Mouse (Mus musculus) liver, postnatal 0 days (tissue): ENCODE measurements around the gene Slc6a11. TPM values are rescaled to one million over a fixed set of nuclear protein-coding genes. Genes with fewer than 3 reads are reported as not detected.

ENCODE experiments used
- ATAC-seq: fragments of 200-750 bp; cut with Nextera tagmentation; 2 replicates; pipeline ENCODE4 v1.8.0; 2017; ENCODE audit warnings: mild to moderate bottlenecking, moderate library complexity
- DNase-seq: peaks from one replicate; pipeline ENCODE4 v3.0.0-alpha.2; 2016
- H3K27ac ChIP-seq: fragments of 300-500 bp; sonication (generic); 2 replicates; pipeline ENCODE4 v1.5.1; 2014; ENCODE audit warnings: antibody characterized with exemption, moderate library complexity, mild to moderate bottlenecking, low read depth
- H3K27me3 ChIP-seq: fragments of 300-500 bp; sonication (generic); 2 replicates; pipeline ENCODE4 v1.6.1; 2014; ENCODE audit warnings: low read length, control low read depth, mixed read lengths; ENCODE audit not compliant: insufficient read depth
- H3K36me3 ChIP-seq: fragments of 300-500 bp; sonication (generic); replicated peaks from 2 replicates; pipeline ENCODE4 v1.6.1; 2014; ENCODE audit warnings: mild to moderate bottlenecking, control low read depth, low read length, moderate library complexity, mixed read lengths; ENCODE audit not compliant: insufficient read depth
- H3K4me1 ChIP-seq: fragments of 300-500 bp; sonication (generic); 2 replicates; pipeline ENCODE4 v1.6.1; 2014; ENCODE audit warnings: antibody characterized with exemption, mild to moderate bottlenecking, control low read depth; ENCODE audit not compliant: insufficient read depth
- H3K4me2 ChIP-seq: fragments of 300-500 bp; sonication (generic); 2 replicates; pipeline ENCODE4 v1.6.1; 2014; ENCODE audit warnings: low read depth, mild to moderate bottlenecking, low read length, moderate library complexity, mixed read lengths
- H3K4me3 ChIP-seq: fragments of 300-500 bp; sonication (generic); 2 replicates; pipeline ENCODE4 v1.5.1; 2014; ENCODE audit warnings: low read depth, low read length
- H3K9ac ChIP-seq: fragments of 300-500 bp; sonication (generic); replicated peaks from 2 replicates; pipeline ENCODE4 v1.6.1; 2014; ENCODE audit warnings: mild to moderate bottlenecking, moderate library complexity
- H3K9me3 ChIP-seq: fragments of 300-500 bp; sonication (generic); 2 replicates; pipeline ENCODE4 v1.6.1; 2016; ENCODE audit warnings: mild to moderate bottlenecking, control low read depth, low read length, mixed read lengths
- CTCF ChIP-seq: sonication (generic); IDR thresholded peaks from 2 replicates; pipeline ENCODE4 v1.5.1; 2016; ENCODE audit warnings: antibody characterized with exemption, low read depth
- EP300 ChIP-seq: IDR thresholded peaks from 2 replicates; pipeline ENCODE4 v1.6.1; 2016; ENCODE audit warnings: antibody characterized with exemption, low read depth, mild to moderate bottlenecking
- WGBS: fragments of 180-500 bp; shearing (Covaris S2); extraction: QIAGEN DNeasy Blood & Tissue Kit; methylation state at CpG from one replicate; pipeline ENCODE4 v1.1.7; 2014; ENCODE audit not compliant: insufficient replicate concordance; 5-methylcytosine and 5-hydroxymethylcytosine counted together
- polyA plus RNA-seq: library from polyadenylated mRNA; unstranded; fragments of >200 nt; fragmentation: Nextera tagmentation; extraction: Ambion mirVana; gene quantifications from 2 replicates; pipeline ENCODE4 v1.2.1, GENCODE M21; 2015

Gene Slc6a11
- polyA plus RNA-seq, 1 experiment from 2014 or later: 0.05 TPM

DNA sequence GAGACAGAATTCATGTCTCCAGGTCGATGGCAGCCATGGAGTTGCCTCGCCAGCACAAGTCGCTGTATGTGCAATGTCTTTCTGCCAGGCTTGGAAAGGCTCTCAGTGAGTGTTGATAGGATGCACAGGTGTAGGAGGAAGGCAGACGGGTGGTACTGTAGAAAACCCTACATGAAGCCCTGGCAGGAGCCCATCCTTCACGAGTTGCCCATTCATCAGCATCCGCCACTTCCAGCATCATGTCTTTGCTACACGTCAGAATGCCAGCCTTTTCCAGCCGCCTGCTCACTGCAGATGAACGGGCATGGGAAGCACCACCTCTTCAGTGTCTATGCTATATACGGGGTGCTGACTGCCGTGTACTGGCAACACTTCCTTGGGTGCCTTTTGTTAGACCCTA is 11.4 kb downstream of the Slc6a11 start:
- WGBS: 81% methylated on average over 11 of the region's 11 CpGs
- Histone ChIP-seq H3K4me3 (no peak overlapping the region), H3K36me3 (no peaks in the 10 kb centered on the region), H3K9ac (no peak overlapping the region), H3K9me3 (no peaks in the 10 kb centered on the region), H3K4me1 (no peaks in the 10 kb centered on the region), H3K4me2 (no peak overlapping the region), H3K27ac (no peak overlapping the region), H3K27me3 (no peaks in the 10 kb centered on the region)
- no peak for DNase-seq
- no peak for ATAC-seq
- TF ChIP-seq EP300 (no peak), CTCF (no peak)

DNA sequence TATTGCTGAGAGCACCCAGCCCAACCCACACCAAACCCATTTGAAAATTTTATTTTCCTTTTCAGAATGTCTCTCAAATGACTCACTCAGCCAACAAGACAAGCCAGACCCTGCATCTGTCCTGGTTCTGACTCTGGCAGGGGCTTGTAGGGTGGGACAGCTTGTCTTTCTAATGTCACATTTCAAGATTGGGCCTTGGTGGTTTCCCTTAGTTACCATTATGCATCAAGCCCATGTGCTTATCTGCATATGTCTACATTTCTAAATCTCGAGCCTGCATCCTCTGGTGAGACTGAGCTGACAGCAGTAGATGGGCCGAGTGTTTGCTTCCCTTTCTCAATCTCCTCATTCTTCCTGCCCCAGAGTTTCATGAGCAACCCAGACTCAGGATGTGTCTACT is 12.5 kb downstream of the Slc6a11 start:
- TF ChIP-seq CTCF (no peak), EP300 (no peak)
- ATAC-seq (no peak), DNase-seq (no peak)
- Histone ChIP-seq H3K9me3 (no peaks in the 10 kb centered on the region), H3K4me1 (no peaks in the 10 kb centered on the region), H3K4me2 (no peak overlapping the region), H3K27me3 (no peaks in the 10 kb centered on the region), H3K36me3 (no peaks in the 10 kb centered on the region), H3K9ac (no peak overlapping the region), H3K27ac (no peak overlapping the region), H3K4me3 (no peak overlapping the region)
- 41% methylated on average over 2 of the region's 2 CpGs for WGBS

DNA sequence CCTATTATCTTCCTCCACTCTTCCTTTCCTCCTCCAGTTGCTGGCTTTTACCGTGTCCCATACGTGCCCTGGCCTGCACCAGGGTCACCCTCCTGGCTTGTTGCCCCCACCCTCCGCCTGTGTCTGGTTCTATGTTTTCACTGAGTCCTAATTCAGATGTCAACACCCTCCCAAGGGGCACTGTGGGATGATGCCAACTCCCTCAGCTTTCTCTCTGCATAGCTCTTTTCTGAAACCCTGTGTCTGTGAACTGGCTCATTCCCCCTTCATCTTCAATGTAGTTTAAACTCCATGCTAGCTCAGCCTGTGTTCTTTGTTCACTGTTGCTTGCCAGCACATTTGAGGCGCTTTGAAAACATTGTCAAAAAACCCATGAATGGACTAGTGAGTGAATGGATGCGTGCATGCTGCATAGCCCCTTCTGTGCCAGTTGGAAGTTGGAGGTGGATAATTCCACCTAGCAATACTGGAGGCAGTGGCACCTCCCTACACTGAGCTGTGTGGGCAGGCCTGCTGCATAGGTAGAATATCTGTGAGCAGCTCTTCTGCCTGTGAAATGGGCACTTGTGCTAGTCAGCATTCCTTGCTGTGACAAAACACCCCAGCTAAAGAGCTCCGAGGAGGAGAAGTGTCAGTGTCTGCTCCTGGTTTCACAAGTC is 13.5 kb downstream of the Slc6a11 start:
- Histone ChIP-seq H3K4me1 (no peaks in the 10 kb centered on the region), H3K4me2 (no peak overlapping the region), H3K9me3 (no peaks in the 10 kb centered on the region), H3K27me3 (no peaks in the 10 kb centered on the region), H3K9ac (no peak overlapping the region), H3K36me3 (no peaks in the 10 kb centered on the region), H3K27ac (no peak overlapping the region), H3K4me3 (no peak overlapping the region)
- DNase-seq: no peak
- TF ChIP-seq EP300: no peak
- TF ChIP-seq CTCF: no peak
- 64% methylated on average over 6 of the region's 6 CpGs for WGBS
- no peak for ATAC-seq

DNA sequence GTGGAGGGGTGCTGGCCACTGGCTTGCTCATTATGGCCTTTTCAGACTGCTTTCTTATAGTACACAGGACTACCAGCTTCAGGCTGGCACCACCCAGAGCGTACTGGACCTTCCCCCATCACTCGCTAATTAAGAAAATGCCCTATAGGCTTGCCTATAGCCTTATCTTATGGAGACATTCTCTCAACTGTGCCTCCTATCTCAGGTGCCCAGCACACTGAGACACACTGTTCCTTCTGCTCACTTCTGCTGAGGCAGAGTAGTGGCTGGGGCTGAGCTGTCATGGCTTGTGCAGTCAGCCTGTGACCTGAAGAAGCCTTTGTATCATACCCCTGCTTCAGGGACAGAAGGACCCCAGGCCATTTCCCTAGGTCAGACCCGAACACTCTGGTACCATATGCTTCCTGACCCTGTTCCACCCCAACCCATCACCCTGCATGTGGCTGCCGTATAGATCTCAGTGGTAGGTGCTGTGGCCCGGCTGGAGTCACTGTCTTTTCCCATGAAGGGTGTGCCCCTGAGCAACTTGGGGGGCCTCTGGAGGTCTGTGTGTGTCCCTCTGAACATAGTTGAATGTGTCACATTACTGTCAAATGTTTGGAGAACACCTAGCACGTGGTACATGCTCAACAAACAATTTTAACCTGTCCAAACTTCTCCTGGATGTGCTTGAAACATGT is 14.7 kb downstream of the Slc6a11 start:
- H3K4me1 ChIP-seq: no peaks in the 10 kb centered on the region
- H3K9ac ChIP-seq: no peak overlapping the region
- no peaks in the 10 kb centered on the region for H3K27me3 ChIP-seq
- no peaks in the 10 kb centered on the region for H3K9me3 ChIP-seq
- no peak overlapping the region for H3K4me3 ChIP-seq
- no peak for DNase-seq
- WGBS: 62% methylated on average over 6 of the region's 6 CpGs
- TF ChIP-seq EP300 (no peak), CTCF (no peak)
- no peak overlapping the region for H3K27ac ChIP-seq
- H3K4me2 ChIP-seq: no peak overlapping the region
- peak; percentile 51 for ATAC-seq
- no peaks in the 10 kb centered on the region for H3K36me3 ChIP-seq

DNA sequence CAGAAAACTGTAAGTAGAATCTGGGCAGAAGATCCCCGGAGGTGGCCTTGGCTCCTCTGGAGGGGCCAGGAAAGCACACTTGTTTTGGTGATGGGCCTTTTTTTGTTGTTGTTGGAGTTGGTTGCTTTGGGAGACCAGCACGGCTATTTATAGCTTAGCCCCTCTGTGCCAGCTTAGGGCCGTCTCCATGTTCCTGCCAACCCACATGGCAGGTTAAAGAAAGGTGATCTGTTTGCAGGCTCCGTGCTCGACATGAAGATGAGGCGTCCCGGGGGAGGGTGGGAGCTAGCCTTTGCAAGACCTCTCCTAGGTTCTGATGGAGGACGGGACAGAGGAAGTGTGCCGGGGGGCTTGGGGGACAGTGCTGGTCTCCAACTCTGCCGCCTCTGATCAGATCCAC is 24.7 kb downstream of the Slc6a11 start:
- WGBS: 77% methylated on average over 10 of the region's 10 CpGs
- H3K27ac ChIP-seq: no peak overlapping the region
- H3K4me2 ChIP-seq: no peak overlapping the region
- H3K9ac ChIP-seq: no peak overlapping the region
- H3K4me3 ChIP-seq: no peak overlapping the region
- H3K36me3 ChIP-seq: no peaks in the 10 kb centered on the region
- no peak for ATAC-seq
- DNase-seq: no peak
- H3K4me1 ChIP-seq: no peaks in the 10 kb centered on the region
- TF ChIP-seq EP300 (no peak), CTCF (no peak)
- no peaks in the 10 kb centered on the region for H3K27me3 ChIP-seq
- H3K9me3 ChIP-seq: no peaks in the 10 kb centered on the region

DNA sequence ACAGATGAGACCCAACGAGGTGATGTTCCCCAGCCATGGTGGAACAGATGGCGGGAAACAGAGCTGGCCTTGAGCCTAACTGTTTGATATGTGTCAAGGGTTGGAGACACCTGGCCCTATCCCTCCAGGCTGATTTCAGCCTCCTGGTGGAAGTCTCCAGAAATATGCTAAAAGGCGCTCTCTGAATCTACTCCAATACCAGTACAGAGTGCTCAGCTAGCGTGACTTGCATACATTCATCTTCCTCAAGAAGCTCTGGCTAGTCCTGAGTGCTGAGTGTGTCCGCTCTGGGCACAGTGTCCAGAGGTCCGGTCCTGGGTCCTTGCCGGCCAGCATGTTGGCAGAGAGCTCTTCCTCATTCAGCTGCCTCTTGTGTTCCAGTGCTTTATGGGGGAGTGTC is 27.8 kb downstream of the Slc6a11 start:
- ATAC-seq: no peak
- Histone ChIP-seq H3K27me3 (no peaks in the 10 kb centered on the region), H3K4me1 (no peaks in the 10 kb centered on the region), H3K9ac (no peak overlapping the region), H3K9me3 (no peaks in the 10 kb centered on the region), H3K27ac (no peak overlapping the region), H3K36me3 (no peaks in the 10 kb centered on the region), H3K4me2 (no peak overlapping the region), H3K4me3 (no peak overlapping the region)
- TF ChIP-seq EP300 (no peak), CTCF (no peak)
- 78% methylated on average over 7 of the region's 7 CpGs for WGBS
- DNase-seq: no peak
